Comparison of ENCODE assay signal across 8 mouse cellular contexts in genomic region chr13:112002661-112003347, GRCm38 (mm10).
DNase-seq lines count a peak whose midpoint lies in the region; ATAC-seq and TF ChIP-seq lines count a peak whose summit lies in the region.

No protein-coding gene starts in this region.

- H3K36me3 ChIP-seq in midbrain, embryonic 12.5 days = no peaks in the 10 kb centered on the region
- no peaks in the 10 kb centered on the region for H3K36me3 ChIP-seq in midbrain, embryonic 14.5 days (ENCODE audit: control insufficient read depth, insufficient read depth, low read length)

- H3K4me1 ChIP-seq in midbrain, embryonic 12.5 days = peaks cover 24% of the 10 kb centered on the region
- H3K4me1 ChIP-seq in midbrain, embryonic 14.5 days (ENCODE audit: control insufficient read depth, insufficient read depth, low read length) = peaks cover 19% of the 10 kb centered on the region

- no peak overlapping the region for H3K27ac ChIP-seq in midbrain, embryonic 12.5 days (replicated peaks)
- no peak overlapping the region for H3K27ac ChIP-seq in midbrain, embryonic 14.5 days (replicated peaks; ENCODE audit: low read depth, low read length)
- no peak overlapping the region for H3K27ac ChIP-seq in layer of hippocampus, adult 2 months

- WGBS in midbrain, embryonic 12.5 days = 70% methylated on average over 15 of the region's 15 CpGs
- 61% methylated on average over 15 of the region's 15 CpGs for WGBS in midbrain, embryonic 14.5 days

- H3K27me3 ChIP-seq in midbrain, embryonic 12.5 days = no peaks in the 10 kb centered on the region
- H3K27me3 ChIP-seq in midbrain, embryonic 14.5 days (ENCODE audit: control insufficient read depth, insufficient read depth, low read length) = no peaks in the 10 kb centered on the region

- no peaks in the 10 kb centered on the region for H3K9me3 ChIP-seq in midbrain, embryonic 12.5 days
- no peaks in the 10 kb centered on the region for H3K9me3 ChIP-seq in midbrain, embryonic 14.5 days (ENCODE audit: control insufficient read depth, low read length)

- peak; percentile 21; the same call in 1 of the 2 replicates for ATAC-seq in midbrain, embryonic 12.5 days (ENCODE audit: low FRiP score, low read depth)
- no peak for ATAC-seq in midbrain, embryonic 14.5 days (ENCODE audit: low FRiP score, low TSS enrichment)
- peak; percentile 32; the same call in 1 of the 2 replicates for ATAC-seq in erythroid progenitor cell, adult 5-6 weeks (replicated peaks; ENCODE audit: low FRiP score, poor library complexity, severe bottlenecking)
- peak; percentile 45 for ATAC-seq in inflammation-experienced regulatory T-cells, adult 6 months

- H3K4me3 ChIP-seq in midbrain, embryonic 12.5 days = no peak overlapping the region
- no peak overlapping the region for H3K4me3 ChIP-seq in midbrain, embryonic 14.5 days (replicated peaks; ENCODE audit: low read depth, low read length)
- no peak overlapping the region for H3K4me3 ChIP-seq in layer of hippocampus, adult 2 months

- no peak for DNase-seq in midbrain, embryonic 14.5 days
- peak; percentile 62 for DNase-seq in lung, postnatal 36 days
- peak; percentile 78 for DNase-seq in thymus, postnatal 25 days
- no peak for DNase-seq in layer of hippocampus, adult 2 months (ENCODE audit: low spot score in 2 of 2)
- DNase-seq in ovary, postnatal 14 days (ENCODE audit: low spot score) = no peak

- no peak for TF ChIP-seq CTCF in layer of hippocampus, adult 2 months (conservative IDR thresholded peaks at IDR 0.05)

- H3K9ac ChIP-seq in midbrain, embryonic 12.5 days (replicated peaks) = no peak overlapping the region
- H3K9ac ChIP-seq in midbrain, embryonic 14.5 days (replicated peaks; ENCODE audit: low read length) = no peak overlapping the region

- H3K4me2 ChIP-seq in midbrain, embryonic 12.5 days (replicated peaks) = no peak overlapping the region
- no peak overlapping the region for H3K4me2 ChIP-seq in midbrain, embryonic 14.5 days (ENCODE audit: low read length)

Comparison
In these comparisons a context has a peak if more than half of its experiments do, and no peak if none do; other contexts are left out.
1. DNase-seq: peak in lung, postnatal 36 days (single experiment) and thymus, postnatal 25 days (single experiment); none in midbrain, embryonic 14.5 days (single experiment), layer of hippocampus, adult 2 months (0 of 2) and ovary, postnatal 14 days (single experiment).